Mouse (Mus musculus) intestine, postnatal 0 days (tissue): ENCODE data around the gene Fkrp. TPM values are rescaled to one million over a fixed set of nuclear protein-coding genes. Genes with fewer than 3 reads are reported as not detected.
A peak's percentile ranks its signal among the peaks of the same experiment; 100 is the strongest.

Source experiments
- ATAC-seq: fragments of 200-750 bp; cut with Nextera tagmentation; 2 replicates; pipeline ENCODE4 v1.8.0; 2017; ENCODE audit warnings: mild to moderate bottlenecking, moderate TSS enrichment, moderate library complexity
- H3K27ac ChIP-seq: fragments of 300-500 bp; sonication (generic); 2 replicates; pipeline ENCODE4 v1.5.1; 2014; ENCODE audit warnings: mild to moderate bottlenecking, low read depth, low read length, moderate library complexity
- H3K27me3 ChIP-seq: fragments of 300-500 bp; sonication (generic); replicated peaks from 2 replicates; pipeline ENCODE4 v1.6.1; 2014; ENCODE audit warnings: low read length, mixed read lengths; ENCODE audit not compliant: control insufficient read depth, insufficient read depth
- H3K36me3 ChIP-seq: fragments of 300-500 bp; sonication (generic); 2 replicates; pipeline ENCODE4 v1.6.1; 2014; ENCODE audit warnings: mild to moderate bottlenecking, moderate library complexity; ENCODE audit not compliant: control insufficient read depth, insufficient read depth
- H3K4me1 ChIP-seq: fragments of 300-500 bp; sonication (generic); replicated peaks from 2 replicates; pipeline ENCODE4 v1.6.1; 2014; ENCODE audit warnings: antibody characterized with exemption, low read length, mixed read lengths; ENCODE audit not compliant: control insufficient read depth, insufficient read depth
- H3K4me2 ChIP-seq: fragments of 300-500 bp; sonication (generic); replicated peaks from 2 replicates; pipeline ENCODE4 v1.6.1; 2014; ENCODE audit warnings: low read depth, mild to moderate bottlenecking, moderate library complexity
- H3K4me3 ChIP-seq: fragments of 300-500 bp; sonication (generic); 2 replicates; pipeline ENCODE4 v1.5.1; 2014; ENCODE audit warnings: low read depth, low read length
- H3K9ac ChIP-seq: fragments of 300-500 bp; sonication (generic); 2 replicates; pipeline ENCODE4 v1.6.1; 2014; ENCODE audit warnings: mild to moderate bottlenecking, low read depth, low read length
- H3K9me3 ChIP-seq: fragments of 300-500 bp; sonication (generic); 2 replicates; pipeline ENCODE4 v1.6.1; 2016; ENCODE audit warnings: mixed run types; ENCODE audit not compliant: control insufficient read depth
- CTCF ChIP-seq: sonication (generic); IDR thresholded peaks from 2 replicates; pipeline ENCODE4 v1.5.1; 2016; ENCODE audit warnings: low read depth, mild to moderate bottlenecking, control low read depth, antibody characterized with exemption, moderate library complexity
- WGBS: fragments of 180-500 bp; shearing (Covaris S2); extraction: QIAGEN DNeasy Blood & Tissue Kit; methylation state at CpG from one replicate; pipeline ENCODE4 v1.1.7; 2014; 5-methylcytosine and 5-hydroxymethylcytosine counted together
- polyA plus RNA-seq: library from polyadenylated mRNA; unstranded; fragments of >200 nt; fragmentation: Nextera tagmentation; extraction: Ambion mirVana; gene quantifications from 2 replicates; pipeline ENCODE4 v1.2.1, GENCODE M21; 2015

Fkrp gene
- 12.3 and 12.7 TPM in 2 replicates for polyA plus RNA-seq

GRCm38 (mm10) chr7:16816475-16817122 is at the start of gene Fkrp:
Gene Fkrp, minus strand, starts transcription at chr7:16816732.
- peak within 1 kb of the TSS; percentile 95 for H3K4me2 ChIP-seq
- peak within 1 kb of the TSS; percentile 97 for H3K9ac ChIP-seq
- under 1% methylated on average over 48 of the region's 64 CpGs for WGBS
- TF ChIP-seq CTCF: 0 out of 2 replicates have a peak, but pooled peaks have one; percentile 1
- peak within 1 kb of the TSS; percentile 90 for H3K27ac ChIP-seq
- peaks cover 6% of the 10 kb centered on the region; the same call in 1 of the 2 replicates for H3K36me3 ChIP-seq
- H3K4me3 ChIP-seq: peak within 1 kb of the TSS; percentile 99
- no peaks in the 10 kb centered on the region for H3K9me3 ChIP-seq
- H3K27me3 ChIP-seq: no peaks in the 10 kb centered on the region
- ATAC-seq: peak; percentile 72
- H3K4me1 ChIP-seq: peaks cover 22% of the 10 kb centered on the region

GRCm38 (mm10) chr7:16859902-16860651 is 43.5 kb upstream of the Fkrp start:
- peak; percentile 80 for TF ChIP-seq CTCF
- Histone ChIP-seq H3K4me2 (no peak overlapping the region), H3K4me1 (no peaks in the 10 kb centered on the region), H3K4me3 (no peak overlapping the region), H3K9ac (no peak overlapping the region), H3K27ac (no peak overlapping the region), H3K27me3 (no peaks in the 10 kb centered on the region), H3K36me3 (peaks cover 72% of the 10 kb centered on the region), H3K9me3 (no peaks in the 10 kb centered on the region)
- ATAC-seq: no peak
- WGBS: 35% methylated on average over 5 of the region's 5 CpGs

- TF ChIP-seq CTCF: peak; percentile 80
- H3K4me1 ChIP-seq: no peaks in the 10 kb centered on the region
- 0 out of 2 replicates have a peak, but pooled peaks have one; percentile 36 for ATAC-seq
- no peak overlapping the region for H3K9ac ChIP-seq
- WGBS: 28% methylated on average over 17 of the region's 17 CpGs
- no peak overlapping the region for H3K4me3 ChIP-seq
- no peaks in the 10 kb centered on the region for H3K27me3 ChIP-seq
- H3K36me3 ChIP-seq: peaks cover 72% of the 10 kb centered on the region
- no peak overlapping the region for H3K4me2 ChIP-seq
- no peak overlapping the region for H3K27ac ChIP-seq
- H3K9me3 ChIP-seq: no peaks in the 10 kb centered on the region
Observed at GRCm38 (mm10) chr7:16858336-16858735, 41.8 kb upstream of the Fkrp start.

- H3K4me3 ChIP-seq: no peak overlapping the region
- no peak overlapping the region; the same call in 1 of the 2 replicates for H3K4me2 ChIP-seq
- no peak for TF ChIP-seq CTCF
- peaks cover 75% of the 10 kb centered on the region for H3K36me3 ChIP-seq
- no peaks in the 10 kb centered on the region for H3K9me3 ChIP-seq
- no peak overlapping the region for H3K9ac ChIP-seq
- 0 out of 2 replicates have a peak, but pooled peaks have one; percentile 4 for ATAC-seq
- 61% methylated on average over 14 of the region's 14 CpGs for WGBS
- H3K27me3 ChIP-seq: no peaks in the 10 kb centered on the region
- no peak overlapping the region for H3K27ac ChIP-seq
- H3K4me1 ChIP-seq: no peaks in the 10 kb centered on the region
Observed at GRCm38 (mm10) chr7:16853302-16853831, 36.8 kb upstream of the Fkrp start.

- Histone ChIP-seq H3K27me3 (no peaks in the 10 kb centered on the region), H3K4me2 (no peak overlapping the region), H3K4me1 (no peaks in the 10 kb centered on the region), H3K4me3 (no peak overlapping the region), H3K9ac (no peak overlapping the region), H3K9me3 (no peaks in the 10 kb centered on the region), H3K27ac (no peak overlapping the region), H3K36me3 (peaks cover 67% of the 10 kb centered on the region)
- ATAC-seq: no peak
- 86% methylated on average over 4 of the region's 4 CpGs for WGBS
- no peak for TF ChIP-seq CTCF
Observed at GRCm38 (mm10) chr7:16851636-16852035, 35.1 kb upstream of the Fkrp start.

GRCm38 (mm10) chr7:16848579-16848978 is 32.0 kb upstream of the Fkrp start:
- Histone ChIP-seq H3K4me1 (no peaks in the 10 kb centered on the region), H3K4me2 (no peak overlapping the region), H3K27me3 (no peaks in the 10 kb centered on the region), H3K9ac (no peak overlapping the region), H3K4me3 (no peak overlapping the region), H3K9me3 (no peaks in the 10 kb centered on the region), H3K27ac (no peak overlapping the region), H3K36me3 (peaks cover 37% of the 10 kb centered on the region)
- WGBS: 46% methylated on average over 17 of the region's 17 CpGs
- no peak for ATAC-seq
- peak; percentile 70 for TF ChIP-seq CTCF
